Mouse (Mus musculus): ENCODE results near the gene Bcl11b.

DNA sequence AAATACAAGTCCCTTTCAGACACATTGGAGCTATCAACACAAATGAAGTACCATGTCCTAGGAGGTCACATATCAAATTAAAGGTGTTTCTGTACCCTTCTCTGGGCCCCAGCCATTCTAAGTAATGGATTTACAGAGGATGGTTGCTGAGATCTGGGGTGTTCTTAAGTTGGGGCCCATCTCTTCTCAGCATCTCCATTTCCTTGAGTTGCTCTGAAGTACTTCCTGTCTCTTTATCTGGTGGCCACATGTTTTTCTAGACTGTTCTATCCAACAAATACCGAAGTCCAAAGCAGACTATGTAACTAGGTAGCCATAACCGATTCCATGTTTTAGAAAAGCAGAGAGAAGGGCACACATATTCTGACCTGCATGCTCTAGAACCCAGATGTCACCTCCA is 83.3 kb downstream of the Bcl11b start:
- TF ChIP-seq POLR2A (IDR thresholded peaks at IDR 0.05; ENCODE audit: borderline replicate concordance, control insufficient read depth, low read depth, low read length): no peak
- TF ChIP-seq CTCF (IDR thresholded peaks at IDR 0.05; ENCODE audit: control insufficient read depth, insufficient read depth, low read length): no peak
